8 mouse cellular contexts compared by ENCODE assay signal in the genomic region with DNA sequence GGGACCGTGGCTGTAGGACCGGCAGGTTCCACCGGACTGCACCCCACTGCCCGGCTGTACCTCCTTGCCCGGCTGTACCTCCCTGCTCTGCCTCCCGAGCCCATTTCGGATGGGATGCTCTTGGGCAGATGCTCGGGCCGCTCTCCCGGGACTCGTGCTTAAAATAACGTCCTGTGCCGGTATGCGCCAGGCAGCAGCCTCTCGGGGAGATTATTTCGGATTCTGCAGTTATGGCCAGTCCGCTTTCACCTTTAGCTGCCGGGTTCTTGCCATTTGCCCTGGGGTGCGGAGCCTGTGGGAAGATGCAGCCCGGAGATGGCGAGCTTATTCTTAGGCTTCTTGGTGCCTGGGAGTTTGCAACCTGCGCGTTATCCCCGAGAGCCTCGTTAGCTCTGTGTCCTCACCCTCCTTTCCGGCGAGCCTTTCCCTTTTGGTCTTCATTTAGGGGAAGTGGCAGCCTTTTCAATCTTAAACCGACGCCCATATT. TPM values are rescaled to one million over a fixed set of nuclear protein-coding genes. Genes with fewer than 3 reads are reported as not detected.
DNase-seq lines count a peak whose midpoint lies in the region; ATAC-seq and TF ChIP-seq lines count a peak whose summit lies in the region.

No protein-coding gene starts in this region.

- H3K4me3 ChIP-seq in thymus, adult 2 months (ENCODE audit: control insufficient read depth, insufficient read depth, low read length): peak overlapping the region; percentile 89
- H3K4me3 ChIP-seq in forebrain, embryonic 15.5 days: peak overlapping the region; percentile 71
- peak overlapping the region; percentile 62 for H3K4me3 ChIP-seq in intestine, postnatal 0 days (ENCODE audit: low read depth, low read length)
- H3K4me3 ChIP-seq in stomach, embryonic 14.5 days (ENCODE audit: low read depth, low read length): peak overlapping the region; percentile 83

- ATAC-seq in cerebellum, adult (ENCODE audit: insufficient number of reproducible peaks, low FRiP score, low TSS enrichment): 0 out of 2 replicates have a peak, but pooled peaks have one; percentile 28
- peak; percentile 9; the same call in 1 of the 2 replicates for ATAC-seq in forebrain, embryonic 15.5 days (replicated peaks)
- no peak for ATAC-seq in intestine, postnatal 0 days
- peak; percentile 72 for ATAC-seq in megakaryocyte, adult 5-6 weeks (ENCODE audit: poor library complexity, severe bottlenecking)
- peak; percentile 61; the same call in 1 of the 2 replicates for ATAC-seq in stomach, embryonic 14.5 days (ENCODE audit: insufficient number of reproducible peaks, insufficient read depth, low FRiP score, low read depth)

- H3K9ac ChIP-seq in forebrain, embryonic 15.5 days (replicated peaks): peak overlapping the region; percentile 88
- peak overlapping the region; percentile 58 for H3K9ac ChIP-seq in intestine, postnatal 0 days (ENCODE audit: low read depth, low read length)
- H3K9ac ChIP-seq in stomach, embryonic 14.5 days (replicated peaks; ENCODE audit: low read depth, low read length): peak overlapping the region; percentile 79

- H3K4me1 ChIP-seq in thymus, adult 2 months (replicated peaks; ENCODE audit: control insufficient read depth, insufficient read depth, low read length): peaks cover 9% of the 10 kb centered on the region; the same call in 1 of the 2 replicates
- H3K4me1 ChIP-seq in forebrain, embryonic 15.5 days: peaks cover 27% of the 10 kb centered on the region
- 0 out of 2 replicates have a peak, but pooled peaks cover 6% of the 10 kb centered on the region for H3K4me1 ChIP-seq in intestine, postnatal 0 days (replicated peaks; ENCODE audit: control insufficient read depth, insufficient read depth, low read length)
- no peaks in the 10 kb centered on the region for H3K4me1 ChIP-seq in stomach, embryonic 14.5 days (ENCODE audit: control insufficient read depth, insufficient read depth, low read length)

- DNase-seq in cerebellum, adult 8-10 months: no peak
- DNase-seq in thymus, adult 2 months: no peak
- DNase-seq in thymus, postnatal 36 days: no peak

- TF ChIP-seq CTCF in thymus, adult 2 months (IDR thresholded peaks at IDR 0.05; ENCODE audit: borderline replicate concordance, control insufficient read depth, extremely low read depth, insufficient read depth, low read length, poor library complexity): no peak
- TF ChIP-seq CTCF in intestine, postnatal 0 days (IDR thresholded peaks at IDR 0.05; ENCODE audit: low read depth): no peak

- no peaks in the 10 kb centered on the region for H3K36me3 ChIP-seq in thymus, adult 2 months (ENCODE audit: control insufficient read depth, insufficient read depth, low read length)
- no peaks in the 10 kb centered on the region for H3K36me3 ChIP-seq in forebrain, embryonic 15.5 days
- no peaks in the 10 kb centered on the region for H3K36me3 ChIP-seq in intestine, postnatal 0 days (ENCODE audit: control insufficient read depth, insufficient read depth)
- no peaks in the 10 kb centered on the region for H3K36me3 ChIP-seq in stomach, embryonic 14.5 days (ENCODE audit: control insufficient read depth, insufficient read depth, low read length)

- no peaks in the 10 kb centered on the region for H3K9me3 ChIP-seq in forebrain, embryonic 15.5 days
- H3K9me3 ChIP-seq in intestine, postnatal 0 days (ENCODE audit: control insufficient read depth): no peaks in the 10 kb centered on the region
- H3K9me3 ChIP-seq in stomach, embryonic 14.5 days (ENCODE audit: control insufficient read depth, low read depth, low read length): no peaks in the 10 kb centered on the region

- H3K27ac ChIP-seq in thymus, adult 2 months (ENCODE audit: control insufficient read depth, insufficient read depth, low read length): no peak overlapping the region
- H3K27ac ChIP-seq in forebrain, embryonic 15.5 days (replicated peaks): peak overlapping the region; percentile 97
- H3K27ac ChIP-seq in intestine, postnatal 0 days (ENCODE audit: low read depth, low read length): 0 out of 2 replicates have a peak overlapping the region, but pooled peaks have one; percentile 68
- peak overlapping the region; percentile 86; the same call in 1 of the 2 replicates for H3K27ac ChIP-seq in stomach, embryonic 14.5 days (ENCODE audit: low read length)

- under 1% methylated on average over 29 of the region's 29 CpGs for WGBS in thymus, adult 2 months
- WGBS in forebrain, embryonic 15.5 days: under 1% methylated on average over 29 of the region's 29 CpGs
- under 1% methylated on average over 28 of the region's 29 CpGs for WGBS in intestine, postnatal 0 days
- under 1% methylated on average over 29 of the region's 29 CpGs for WGBS in stomach, embryonic 14.5 days

- H3K27me3 ChIP-seq in thymus, adult 2 months (ENCODE audit: control insufficient read depth, insufficient read depth, low read length): no peaks in the 10 kb centered on the region
- no peaks in the 10 kb centered on the region for H3K27me3 ChIP-seq in forebrain, embryonic 15.5 days
- H3K27me3 ChIP-seq in intestine, postnatal 0 days (replicated peaks; ENCODE audit: control insufficient read depth, insufficient read depth, low read length): peaks cover 17% of the 10 kb centered on the region; the same call in 1 of the 2 replicates
- H3K27me3 ChIP-seq in stomach, embryonic 14.5 days (ENCODE audit: control insufficient read depth, insufficient read depth, low read length): no peaks in the 10 kb centered on the region

- H3K4me2 ChIP-seq in forebrain, embryonic 15.5 days (replicated peaks): peak overlapping the region; percentile 75
- peak overlapping the region; percentile 97 for H3K4me2 ChIP-seq in intestine, postnatal 0 days (replicated peaks; ENCODE audit: low read depth)
- peak overlapping the region; percentile 87 for H3K4me2 ChIP-seq in stomach, embryonic 14.5 days (replicated peaks; ENCODE audit: low read depth, low read length)

- TF ChIP-seq POLR2A in thymus, adult 2 months (IDR thresholded peaks at IDR 0.05; ENCODE audit: control insufficient read depth, extremely low read depth, insufficient read depth, low read length, poor library complexity): no peak

RNA-seq across cellular contexts. Expression of a gene that starts 0.9 kb away (rescaled TPM):
- 8.3 and 8.7 TPM in 2 replicates for polyA plus RNA-seq in thymus, adult 2 months (2012; rRNA removed)
- 33.5 and 33.6 TPM in 2 replicates for polyA plus RNA-seq in forebrain, embryonic 15.5 days (2015; fragmentation: Nextera tagmentation; extraction: Ambion mirVana)
- 2.9 and 3.1 TPM in 2 replicates for polyA plus RNA-seq in intestine, postnatal 0 days (2015; fragmentation: Nextera tagmentation; extraction: Ambion mirVana)
- total RNA-seq in megakaryocyte, adult 5-6 weeks (2015): 119 and 122 TPM in 2 replicates
- total RNA-seq in megakaryocyte, adult 5-6 weeks (2017): 168 and 226 TPM in 2 replicates
- 21.3 and 23.3 TPM in 2 replicates for polyA plus RNA-seq in stomach, embryonic 14.5 days (2014; fragmentation: Nextera tagmentation; extraction: Ambion mirVana)

RNA-seq across cellular contexts. Expression of a gene that starts 34.3 kb away (rescaled TPM):
- 14.5 and 16.1 TPM in 2 replicates for polyA plus RNA-seq in thymus, adult 2 months (2012; rRNA removed)
- 230 and 242 TPM in 2 replicates for polyA plus RNA-seq in forebrain, embryonic 15.5 days (2015; fragmentation: Nextera tagmentation; extraction: Ambion mirVana)
- polyA plus RNA-seq in intestine, postnatal 0 days (2015; fragmentation: Nextera tagmentation; extraction: Ambion mirVana): 383 and 410 TPM in 2 replicates
- 134 and 149 TPM in 2 replicates for total RNA-seq in megakaryocyte, adult 5-6 weeks (2015)
- total RNA-seq in megakaryocyte, adult 5-6 weeks (2017): 114 and 153 TPM in 2 replicates
- 299 and 311 TPM in 2 replicates for polyA plus RNA-seq in stomach, embryonic 14.5 days (2014; fragmentation: Nextera tagmentation; extraction: Ambion mirVana)

Comparison
In these comparisons a context has a peak if more than half of its experiments do, and no peak if none do; other contexts are left out.
1. RNA of a gene that starts 34.3 kb away (polyA plus RNA-seq): 383 to 410 TPM in intestine, postnatal 0 days, 299 to 311 TPM in stomach, embryonic 14.5 days and 230 to 242 TPM in forebrain, embryonic 15.5 days; 14.5 to 16.1 TPM in thymus, adult 2 months; every median in the first group is over 10 times any median in the second.
2. Peak in every context shown above with its lines, with median percentiles within 50 percentile points of each other: H3K4me3 ChIP-seq, H3K4me2 ChIP-seq and H3K9ac ChIP-seq.